Mouse (Mus musculus) limb, embryonic 12.5 days (tissue): ENCODE data around the gene Lrg1. TPM values are rescaled to one million over a fixed set of nuclear protein-coding genes. Genes with fewer than 3 reads are reported as not detected.
"Not testable (repeated sequence)": the region's sequence is repeated elsewhere in the genome, so short reads cannot be mapped to it uniquely, and the experiment has no call there.

Experiments
- ATAC-seq: fragments of 200-750 bp; cut with Nextera tagmentation; 2 replicates; pipeline ENCODE4 v1.8.0; 2017; ENCODE audit warnings: low read depth, moderate TSS enrichment; ENCODE audit not compliant: insufficient number of reproducible peaks, insufficient read depth, low FRiP score, low TSS enrichment
- H3K27ac ChIP-seq: fragments of 300-500 bp; sonication (generic); 2 replicates; pipeline ENCODE4 v1.5.1; 2016; ENCODE audit warnings: mild to moderate bottlenecking, moderate library complexity
- H3K27me3 ChIP-seq: fragments of 300-500 bp; sonication (generic); 2 replicates; pipeline ENCODE4 v1.6.1; 2016; ENCODE audit warnings: mild to moderate bottlenecking, moderate library complexity
- H3K36me3 ChIP-seq: fragments of 300-500 bp; sonication (generic); 2 replicates; pipeline ENCODE4 v1.6.1; 2016; ENCODE audit warnings: mild to moderate bottlenecking, moderate library complexity
- H3K4me1 ChIP-seq: fragments of 300-500 bp; sonication (generic); replicated peaks from 2 replicates; pipeline ENCODE4 v1.6.1; 2016
- H3K4me2 ChIP-seq: fragments of 300-500 bp; sonication (generic); 2 replicates; pipeline ENCODE4 v1.6.1; 2016; ENCODE audit warnings: mild to moderate bottlenecking, moderate library complexity
- H3K4me3 ChIP-seq: fragments of 300-500 bp; sonication (generic); replicated peaks from 2 replicates; pipeline ENCODE4 v1.5.1; 2016; ENCODE audit warnings: mild to moderate bottlenecking
- H3K9ac ChIP-seq: fragments of 300-500 bp; sonication (generic); replicated peaks from 2 replicates; pipeline ENCODE4 v1.6.1; 2016; ENCODE audit warnings: mild to moderate bottlenecking, moderate library complexity
- H3K9me3 ChIP-seq: fragments of 300-500 bp; sonication (generic); 2 replicates; pipeline ENCODE4 v1.6.1; 2016; ENCODE audit warnings: mild to moderate bottlenecking, moderate library complexity
- WGBS: fragments of 180-500 bp; shearing (Covaris S2); methylation state at CpG from one replicate; pipeline ENCODE4 v1.1.7; 2016; 5-methylcytosine and 5-hydroxymethylcytosine counted together
- polyA plus RNA-seq: library from polyadenylated mRNA; unstranded; fragments of >200 nt; fragmentation: Nextera tagmentation; extraction: Ambion mirVana; gene quantifications from 2 replicates; pipeline ENCODE4 v1.2.1, GENCODE M21; 2016

The Lrg1 gene
- polyA plus RNA-seq, 1 experiment from 2014 or later = not detected

DNA sequence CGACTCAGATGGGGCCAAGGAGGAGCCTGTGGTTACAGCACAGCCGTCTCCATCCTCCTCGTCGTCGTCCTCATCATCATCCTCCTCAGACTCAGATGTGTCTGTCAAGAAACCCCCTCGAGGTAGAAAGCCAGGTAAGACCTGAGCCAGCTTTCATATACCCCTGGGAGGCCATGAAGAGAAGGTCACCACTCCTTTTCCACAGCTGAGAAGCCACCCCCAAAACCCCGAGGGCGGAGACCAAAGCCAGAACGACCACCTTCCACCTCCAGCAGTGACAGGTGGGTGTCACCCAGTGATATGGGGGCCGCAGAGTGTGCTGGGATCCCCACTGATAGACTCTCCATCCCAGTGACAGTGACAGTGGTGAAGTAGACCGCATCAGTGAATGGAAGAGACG, 24.9 kb downstream of the Lrg1 start:
- H3K36me3 ChIP-seq = peaks cover 90% of the 10 kb centered on the region
- no peak overlapping the region for H3K4me3 ChIP-seq
- 92% methylated on average over 12 of the region's 12 CpGs for WGBS
- H3K4me2 ChIP-seq = no peak overlapping the region
- no peak overlapping the region for H3K27ac ChIP-seq
- no peak overlapping the region for H3K9ac ChIP-seq
- H3K27me3 ChIP-seq = no peaks in the 10 kb centered on the region
- H3K4me1 ChIP-seq = no peaks in the 10 kb centered on the region
- no peaks in the 10 kb centered on the region for H3K9me3 ChIP-seq
- 0 out of 2 replicates have a peak, but pooled peaks have one; percentile 12 for ATAC-seq

DNA sequence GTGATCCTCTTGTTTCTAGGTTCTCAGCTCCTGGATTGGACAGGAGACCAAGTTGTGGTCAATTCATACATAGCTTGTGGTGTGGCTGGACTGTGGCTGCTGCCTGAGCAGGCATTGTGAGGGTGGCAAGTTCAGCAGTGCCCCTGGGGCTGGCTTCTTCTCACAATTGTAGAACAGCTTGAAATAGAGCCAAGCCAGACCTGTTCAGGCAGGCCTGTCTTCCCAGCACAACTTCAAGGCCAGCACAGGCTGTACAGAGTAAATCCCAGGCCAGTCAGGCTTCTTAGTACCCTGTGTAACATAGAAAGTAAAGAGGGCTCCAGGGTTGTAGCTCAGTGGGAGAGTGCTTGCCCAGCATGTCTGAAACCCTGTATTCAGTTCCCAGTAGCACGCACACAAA, 29.0 kb downstream of the Lrg1 start:
- no peaks in the 10 kb centered on the region for H3K4me1 ChIP-seq
- H3K36me3 ChIP-seq = peaks cover 84% of the 10 kb centered on the region
- no peak overlapping the region for H3K4me3 ChIP-seq
- no peaks in the 10 kb centered on the region for H3K27me3 ChIP-seq
- H3K9me3 ChIP-seq = no peaks in the 10 kb centered on the region
- no peak overlapping the region for H3K27ac ChIP-seq
- H3K4me2 ChIP-seq = no peak overlapping the region
- WGBS = 88% methylated on average over 1 of the region's 1 CpGs
- no peak for ATAC-seq
- no peak overlapping the region for H3K9ac ChIP-seq

DNA sequence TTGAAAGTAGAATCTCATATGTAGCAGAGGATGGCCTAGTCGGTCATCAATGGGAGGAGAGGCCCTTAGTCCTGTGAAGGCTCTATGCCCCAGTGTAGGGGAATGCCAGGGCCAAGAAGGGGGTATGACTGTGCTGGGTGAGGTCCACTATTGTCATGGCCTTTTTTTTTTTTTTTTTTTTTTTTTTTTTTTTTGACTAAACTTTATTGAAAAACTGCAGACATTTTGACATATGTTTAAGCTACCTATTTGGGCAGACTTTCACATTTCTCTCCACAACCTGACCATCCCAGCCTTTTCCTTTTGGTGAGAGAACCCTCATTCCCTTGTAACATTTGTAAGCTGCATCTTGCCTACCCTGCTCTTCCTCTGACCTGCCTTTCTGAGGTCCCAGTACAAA, 29.5 kb downstream of the Lrg1 start:
- no peak overlapping the region for H3K4me3 ChIP-seq
- no peaks in the 10 kb centered on the region for H3K4me1 ChIP-seq
- H3K9ac ChIP-seq = no peak overlapping the region
- 94% methylated on average over 1 of the region's 1 CpGs for WGBS
- no peaks in the 10 kb centered on the region for H3K9me3 ChIP-seq
- peaks cover 84% of the 10 kb centered on the region for H3K36me3 ChIP-seq
- no peak overlapping the region for H3K4me2 ChIP-seq
- ATAC-seq = no peak
- H3K27me3 ChIP-seq = no peaks in the 10 kb centered on the region
- no peak overlapping the region for H3K27ac ChIP-seq

GRCm38 (mm10) chr17:56080781-56081585, 40.8 kb downstream of the Lrg1 start:
- ATAC-seq = peak; percentile 26
- Histone ChIP-seq H3K27ac (peak overlapping the region; percentile 47; the same call in 1 of the 2 replicates), H3K4me3 (peak overlapping the region; percentile 92), H3K4me1 (peaks cover 25% of the 10 kb centered on the region), H3K9me3 (no peaks in the 10 kb centered on the region), H3K9ac (peak overlapping the region; percentile 86), H3K27me3 (no peaks in the 10 kb centered on the region), H3K36me3 (peaks cover 35% of the 10 kb centered on the region), H3K4me2 (peak overlapping the region; percentile 89)
- WGBS = 8% methylated on average over 8 of the region's 8 CpGs

- Histone ChIP-seq H3K27me3 (no peaks in the 10 kb centered on the region), H3K9ac (peak overlapping the region; percentile 86), H3K27ac (peak overlapping the region; percentile 69)
Measured at GRCm38 (mm10) chr17:56079921-56080320, 41.9 kb downstream of the Lrg1 start.

GRCm38 (mm10) chr17:56078880-56079795, 42.7 kb downstream of the Lrg1 start, which contains the start of gene Hdgfl2:
Gene Hdgfl2, plus strand, starts transcription at chr17:56079634.
- Histone ChIP-seq H3K36me3 (peaks cover 20% of the 10 kb centered on the region), H3K9me3 (no peaks in the 10 kb centered on the region), H3K4me2 (peak within 1 kb of the TSS; percentile 89), H3K27me3 (no peaks in the 10 kb centered on the region), H3K9ac (peak within 1 kb of the TSS; percentile 86), H3K4me3 (peak within 1 kb of the TSS; percentile 92), H3K4me1 (peaks cover 33% of the 10 kb centered on the region), H3K27ac (peak within 1 kb of the TSS; percentile 69)
- ATAC-seq = peak; percentile 94
- WGBS = under 1% methylated on average over 61 of the region's 61 CpGs

More at GRCm38 (mm10) chr17:56079921-56080320, 41.9 kb downstream of the Lrg1 start:
- H3K4me2 ChIP-seq = peak overlapping the region; percentile 89
- no peaks in the 10 kb centered on the region for H3K9me3 ChIP-seq
- peaks cover 32% of the 10 kb centered on the region for H3K4me1 ChIP-seq
- H3K4me3 ChIP-seq = peak overlapping the region; percentile 92
- peaks cover 24% of the 10 kb centered on the region for H3K36me3 ChIP-seq
- no peak for ATAC-seq
- WGBS = 3% methylated on average over 11 of the region's 11 CpGs

DNA sequence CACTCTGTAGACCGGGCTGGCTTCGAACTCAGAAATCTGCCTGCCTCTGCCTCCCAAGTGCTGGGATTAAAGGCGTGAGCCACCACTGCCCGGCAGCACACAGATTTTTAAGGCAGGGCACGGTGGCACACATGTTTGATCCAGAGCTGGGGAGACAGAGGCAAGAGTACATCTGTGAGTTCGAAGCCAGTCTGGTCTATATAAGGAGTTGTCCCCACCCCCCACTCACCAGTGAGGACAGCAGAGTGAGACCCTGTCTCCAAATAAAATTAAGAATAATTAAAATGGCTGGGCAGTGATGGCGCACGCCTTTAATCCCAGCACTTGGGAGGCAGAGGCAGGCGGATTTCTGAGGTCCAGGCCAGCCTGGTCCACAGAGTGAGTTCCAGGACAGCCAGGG, 43.4 kb downstream of the Lrg1 start:
- not testable (repeated sequence) for H3K27me3 ChIP-seq, ATAC-seq, H3K9ac ChIP-seq, H3K9me3 ChIP-seq
- Histone ChIP-seq H3K36me3 (peaks cover 15% of the 10 kb centered on the region), H3K27ac (0 out of 2 replicates have a peak overlapping the region, but pooled peaks have one; percentile 30), H3K4me2 (peak overlapping the region; percentile 44), H3K4me1 (peaks cover 41% of the 10 kb centered on the region), H3K4me3 (peak overlapping the region; percentile 92; the same call in 1 of the 2 replicates)
- WGBS = 63% methylated on average over 9 of the region's 9 CpGs

DNA sequence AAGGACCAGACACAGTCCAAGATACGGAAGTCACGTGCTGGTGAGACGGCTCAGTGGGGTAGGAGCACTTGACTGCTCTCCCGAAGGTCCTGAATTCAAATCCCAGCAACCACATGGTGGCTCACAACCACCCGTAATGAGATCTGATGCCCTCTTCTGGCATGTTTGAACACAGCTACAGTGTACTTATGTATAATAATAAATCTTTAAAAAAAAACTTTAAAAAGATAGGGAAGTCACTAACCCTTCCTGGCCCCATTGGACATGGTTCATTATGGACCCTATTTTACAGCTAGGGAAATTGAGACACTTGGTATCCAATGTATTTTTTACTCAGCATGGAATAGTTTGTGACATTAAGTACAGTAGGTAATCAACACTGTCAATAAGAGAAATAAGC, 44.3 kb downstream of the Lrg1 start:
- H3K4me3 ChIP-seq = no peak overlapping the region
- H3K36me3 ChIP-seq = peaks cover 13% of the 10 kb centered on the region
- no peaks in the 10 kb centered on the region for H3K9me3 ChIP-seq
- peaks cover 41% of the 10 kb centered on the region for H3K4me1 ChIP-seq
- H3K27ac ChIP-seq = no peak overlapping the region
- H3K9ac ChIP-seq = no peak overlapping the region
- no peak overlapping the region for H3K4me2 ChIP-seq
- H3K27me3 ChIP-seq = no peaks in the 10 kb centered on the region
- WGBS = 89% methylated on average over 5 of the region's 5 CpGs
- ATAC-seq = no peak

DNA sequence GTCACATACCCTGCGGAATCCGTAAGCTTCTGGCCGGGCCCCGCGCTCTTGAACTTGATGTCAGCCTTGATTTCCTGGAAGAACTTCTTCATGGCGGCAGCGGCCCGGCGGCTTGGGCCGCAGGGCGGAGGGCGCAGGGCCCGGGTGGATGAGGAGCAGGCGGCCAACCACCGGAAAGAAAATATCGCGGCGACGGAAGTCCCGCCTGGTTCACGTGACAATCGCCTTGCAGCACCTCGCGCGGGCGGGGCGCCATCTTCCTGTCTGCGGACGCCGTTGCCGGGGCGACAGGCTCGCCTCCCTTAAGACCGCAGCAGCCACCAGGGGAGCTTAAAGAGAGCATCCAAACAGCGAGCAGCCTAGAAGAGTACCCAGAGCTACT, 47.0 kb downstream of the Lrg1 start, which contains the start of gene Ubxn6:
Ubxn6 (minus strand) TSS at position 202 of the 382 bp plus-strand sequence.
- ATAC-seq = peak; percentile 18
- Histone ChIP-seq H3K27ac (peak within 1 kb of the TSS; percentile 95), H3K4me2 (peak within 1 kb of the TSS; percentile 69), H3K4me1 (peaks cover 17% of the 10 kb centered on the region), H3K4me3 (peak within 1 kb of the TSS; percentile 84), H3K27me3 (no peaks in the 10 kb centered on the region), H3K9me3 (no peaks in the 10 kb centered on the region), H3K36me3 (peaks cover 33% of the 10 kb centered on the region), H3K9ac (peak within 1 kb of the TSS; percentile 80)
- WGBS = under 1% methylated on average over 35 of the region's 35 CpGs

GRCm38 (mm10) chr17:56074097-56074826, 47.5 kb downstream of the Lrg1 start:
- 10% methylated on average over 22 of the region's 22 CpGs for WGBS

More at GRCm38 (mm10) chr17:56074097-56074826, 47.5 kb downstream of the Lrg1 start:
- peak; percentile 7; the same call in 1 of the 2 replicates for ATAC-seq
- H3K27ac ChIP-seq = peak overlapping the region; percentile 95
- peak overlapping the region; percentile 84 for H3K4me3 ChIP-seq
- H3K27me3 ChIP-seq = no peaks in the 10 kb centered on the region
- peak overlapping the region; percentile 69 for H3K4me2 ChIP-seq
- peak overlapping the region; percentile 80 for H3K9ac ChIP-seq
- H3K36me3 ChIP-seq = peaks cover 38% of the 10 kb centered on the region
- H3K4me1 ChIP-seq = peaks cover 17% of the 10 kb centered on the region
- no peaks in the 10 kb centered on the region for H3K9me3 ChIP-seq
